Comparison of ENCODE assay signal across 29 mouse cellular contexts in the genomic region with DNA sequence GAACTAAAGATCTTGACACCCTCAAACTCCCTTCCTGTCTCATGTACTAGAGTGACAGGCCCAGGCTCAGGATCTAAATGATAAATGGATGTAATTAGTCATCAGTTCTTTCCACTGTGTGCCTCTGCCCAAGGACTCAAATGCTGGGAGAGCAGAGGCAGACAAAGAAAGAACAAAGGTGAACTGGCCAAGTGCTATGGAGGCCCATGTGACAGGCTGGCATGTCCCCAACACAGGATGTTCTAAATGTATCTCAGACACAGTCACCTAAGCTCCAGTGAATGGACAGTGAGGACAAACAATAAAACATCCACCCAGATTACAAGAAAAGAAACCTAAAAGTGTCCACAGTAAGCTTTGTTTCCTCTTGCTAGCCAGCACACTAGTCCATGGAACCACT. TPM values are rescaled to one million over a fixed set of nuclear protein-coding genes. Genes with fewer than 3 reads are reported as not detected.
DNase-seq lines count a peak whose midpoint lies in the region; ATAC-seq lines count a peak whose summit lies in the region.
"Had no signal": no experiment of that assay in that cellular context is flagged by ENCODE, and none has a peak within 500 bp of the region (broad histone marks: within the 10 kb centered on the region; RNA-seq: fewer than 3 reads in every experiment).

No protein-coding gene starts in this region.

- H3K9ac ChIP-seq in heart, embryonic 16.5 days (ENCODE audit: low read length): no peak overlapping the region
- H3K9ac ChIP-seq: heart, embryonic 15.5 days; hindbrain, embryonic 12.5 days; intestine, embryonic 15.5 days; limb, embryonic 15.5 days; liver, embryonic 13.5 days; midbrain, embryonic 12.5 days; neural tube, embryonic 12.5 days had no signal

- H3K36me3 ChIP-seq in heart, embryonic 16.5 days (ENCODE audit: control insufficient read depth, insufficient read depth): no peaks in the 10 kb centered on the region
- H3K36me3 ChIP-seq in heart, embryonic 10.5 days: no peaks in the 10 kb centered on the region
- H3K36me3 ChIP-seq: heart, embryonic 15.5 days; hindbrain, embryonic 12.5 days; intestine, embryonic 15.5 days; limb, embryonic 10.5 days; limb, embryonic 15.5 days; liver, embryonic 13.5 days; midbrain, embryonic 12.5 days; neural tube, embryonic 12.5 days had no signal

- H3K4me2 ChIP-seq in heart, embryonic 16.5 days (ENCODE audit: low read depth, low read length): no peak overlapping the region
- H3K4me2 ChIP-seq: heart, embryonic 15.5 days; hindbrain, embryonic 12.5 days; intestine, embryonic 15.5 days; limb, embryonic 15.5 days; liver, embryonic 13.5 days; midbrain, embryonic 12.5 days; neural tube, embryonic 12.5 days had no signal

- no peak overlapping the region for H3K4me3 ChIP-seq in heart, embryonic 16.5 days (ENCODE audit: low read length)
- H3K4me3 ChIP-seq in heart, embryonic 10.5 days: no peak overlapping the region
- H3K4me3 ChIP-seq: erythroblast, embryonic 14.5 days; heart, embryonic 15.5 days; hindbrain, embryonic 12.5 days; intestine, embryonic 15.5 days; limb, embryonic 10.5 days; limb, embryonic 15.5 days; liver, embryonic 13.5 days; megakaryocyte, embryonic 14.5 days; midbrain, embryonic 12.5 days; myocyte; neural tube, embryonic 12.5 days had no signal

- no peaks in the 10 kb centered on the region for H3K9me3 ChIP-seq in heart, embryonic 16.5 days (replicated peaks; ENCODE audit: control insufficient read depth, low read length)
- no peaks in the 10 kb centered on the region for H3K9me3 ChIP-seq in heart, embryonic 10.5 days
- H3K9me3 ChIP-seq: heart, embryonic 15.5 days; hindbrain, embryonic 12.5 days; intestine, embryonic 15.5 days; limb, embryonic 10.5 days; limb, embryonic 15.5 days; liver, embryonic 13.5 days; midbrain, embryonic 12.5 days; neural tube, embryonic 12.5 days had no signal

- 0 out of 2 replicates have a peak, but pooled peaks have one; percentile 41 for ATAC-seq in heart, embryonic 16.5 days (replicated peaks; ENCODE audit: extremely low read depth, insufficient read depth, low FRiP score)
- ATAC-seq: forebrain, embryonic 16.5 days; hindbrain, postnatal 0 days; intestine, embryonic 15.5 days; lung, postnatal 0 days had no signal

- no peak overlapping the region for H3K27ac ChIP-seq in heart, embryonic 16.5 days (ENCODE audit: low read length)
- no peak overlapping the region for H3K27ac ChIP-seq in heart, embryonic 10.5 days
- H3K27ac ChIP-seq: heart, embryonic 15.5 days; hindbrain, embryonic 12.5 days; hindbrain, postnatal 0 days; intestine, embryonic 15.5 days; limb, embryonic 10.5 days; limb, embryonic 15.5 days; liver, embryonic 13.5 days; midbrain, embryonic 12.5 days; neural tube, embryonic 12.5 days had no signal

- no peaks in the 10 kb centered on the region for H3K27me3 ChIP-seq in heart, embryonic 16.5 days (ENCODE audit: control insufficient read depth, insufficient read depth, low read length)
- H3K27me3 ChIP-seq in heart, embryonic 10.5 days (ENCODE audit: insufficient read depth, poor library complexity, severe bottlenecking): no peaks in the 10 kb centered on the region
- H3K27me3 ChIP-seq: heart, embryonic 15.5 days; hindbrain, embryonic 12.5 days; intestine, embryonic 15.5 days; limb, embryonic 15.5 days; liver, embryonic 13.5 days; megakaryocyte, embryonic 14.5 days; midbrain, embryonic 12.5 days; neural tube, embryonic 12.5 days had no signal

- DNase-seq in adrenal gland, postnatal 36 days: peak; percentile 11 to 54
- no peak for DNase-seq in adrenal gland, adult 2 months
- DNase-seq in heart, embryonic 10.5 days (ENCODE audit: low spot score): no peak
- DNase-seq in kidney, postnatal 36 days: peak; percentile 12 to 26
- no peak for DNase-seq in kidney, adult 8-10 months
- peak; percentile 30 to 43 for DNase-seq in heart, postnatal 36 days
- no peak for DNase-seq in ovary, postnatal 10 days (ENCODE audit: low spot score)
- DNase-seq: adrenal gland, postnatal 10 days; cerebellum, adult 18-20 months; cerebellum, postnatal 10 days; liver, embryonic 13.5 days; lung, adult 18-20 months; lung, postnatal 4 days; thymus, postnatal 4 days had no signal

- H3K4me1 ChIP-seq in heart, embryonic 16.5 days (ENCODE audit: control insufficient read depth, insufficient read depth, low read length): no peaks in the 10 kb centered on the region
- no peaks in the 10 kb centered on the region for H3K4me1 ChIP-seq in heart, embryonic 10.5 days
- H3K4me1 ChIP-seq: hindbrain, embryonic 12.5 days; intestine, embryonic 15.5 days; limb, embryonic 10.5 days; limb, embryonic 15.5 days; liver, embryonic 13.5 days; megakaryocyte, embryonic 14.5 days; midbrain, embryonic 12.5 days; neural tube, embryonic 12.5 days had no signal

- intact Hi-C loops in heart, postnatal 36 days (cut with DNase I): loop anchor here (5.0 kb wide), 1 partner anchor 42 kb away; no protein-coding TSS in a partner anchor

RNA-seq across cellular contexts. Expression of a gene that starts 11.8 kb away (rescaled TPM):
- total RNA-seq in adrenal gland, postnatal 36 days (2021): 1 to 10 TPM; 3.8 to 4.0 TPM
- total RNA-seq in adrenal gland, adult 2 months (2021): 1 to 10 TPM; 5.2 to 6.9 TPM
- polyA plus RNA-seq in adrenal gland, adult 2 months (2012; rRNA removed): 2.3 and 2.6 TPM in 2 replicates
- 63.1 and 63.9 TPM in 2 replicates for polyA plus RNA-seq in heart, embryonic 16.5 days (2015; fragmentation: Nextera tagmentation; extraction: Ambion mirVana)
- 14.5 and 28.9 TPM in 2 replicates for polyA plus RNA-seq in heart, embryonic 10.5 days (2016; fragmentation: Nextera tagmentation; extraction: Ambion mirVana)
- total RNA-seq in heart, postnatal 36 days (2021): 100 to 1,000 TPM; 355 to 411 TPM
- total RNA-seq: MEL had no signal
- polyA plus RNA-seq: erythroblast, embryonic 14.5 days had no signal

Comparison
In these comparisons a context has a peak if more than half of its experiments do, and no peak if none do; other contexts are left out.
1. DNase-seq: peak in adrenal gland, postnatal 36 days (2 of 2), kidney, postnatal 36 days (2 of 2) and heart, postnatal 36 days (2 of 2); none in adrenal gland, adult 2 months (single experiment), heart, embryonic 10.5 days (single experiment), kidney, adult 8-10 months (0 of 2) and ovary, postnatal 10 days (single experiment).
2. RNA of a gene that starts 11.8 kb away (total RNA-seq): 355 to 411 TPM in heart, postnatal 36 days; 5.2 to 6.9 TPM in adrenal gland, adult 2 months and 3.8 to 4.0 TPM in adrenal gland, postnatal 36 days; every median in the first group is over 10 times any median in the second.